Mouse (Mus musculus): ENCODE measurements around the gene Ntmt1. TPM values are rescaled to one million over a fixed set of nuclear protein-coding genes. Genes with fewer than 3 reads are reported as not detected.

Gene Ntmt1
- total RNA-seq, 2 experiments from 2014 or later, result 38.9 to 41.9 TPM

- DNase-seq (ENCODE audit: low spot score in 2 of 2), result no peak
Measured at GRCm38 (mm10) chr2:30821073-30821472, 13.4 kb downstream of the Ntmt1 start.

GRCm38 (mm10) chr2:30822460-30822859 lies 14.8 kb downstream of the Ntmt1 start:
- DNase-seq (ENCODE audit: low spot score in 2 of 2), result no peak

- peak in 1 of 2 experiments; percentile 50 for DNase-seq (ENCODE audit: low spot score in 2 of 2)
Measured at GRCm38 (mm10) chr2:30823385-30824153, 15.9 kb downstream of the Ntmt1 start.

GRCm38 (mm10) chr2:30826825-30827748 lies 19.5 kb downstream of the Ntmt1 start:
- peak in 1 of 2 experiments; percentile 52 for DNase-seq (ENCODE audit: low spot score in 2 of 2)

GRCm38 (mm10) chr2:30827749-30828475 lies 20.3 kb downstream of the Ntmt1 start:
- peak; percentile 95 to 98 for DNase-seq (ENCODE audit: low spot score in 2 of 2)

GRCm38 (mm10) chr2:30829315-30829714 lies 21.7 kb downstream of the Ntmt1 start:
- no peak for DNase-seq (ENCODE audit: low spot score in 2 of 2)

- DNase-seq (ENCODE audit: low spot score in 2 of 2), result no peak
Measured at GRCm38 (mm10) chr2:30830283-30830795, 22.7 kb downstream of the Ntmt1 start, which contains the start of gene Asb6. Asb6 (minus strand) TSS chr2:30830333.

GRCm38 (mm10) chr2:30833644-30834043 lies 26.0 kb downstream of the Ntmt1 start:
- DNase-seq (ENCODE audit: low spot score in 2 of 2), result no peak

GRCm38 (mm10) chr2:30834373-30835022 lies 26.9 kb downstream of the Ntmt1 start, which contains the start of gene Prrx2:
Prrx2 (plus strand) TSS chr2:30834972.
- no peak for DNase-seq (ENCODE audit: low spot score in 2 of 2)

- no peak for DNase-seq (ENCODE audit: low spot score in 2 of 2)
Measured at GRCm38 (mm10) chr2:30836238-30836990, 28.8 kb downstream of the Ntmt1 start.

GRCm38 (mm10) chr2:30842615-30843014 lies 35.0 kb downstream of the Ntmt1 start:
- no peak for DNase-seq (ENCODE audit: low spot score in 2 of 2)

- no peak for DNase-seq (ENCODE audit: low spot score in 2 of 2)
Measured at GRCm38 (mm10) chr2:30845152-30846070, 37.8 kb downstream of the Ntmt1 start.

- DNase-seq (ENCODE audit: low spot score in 2 of 2), result no peak
Measured at GRCm38 (mm10) chr2:30846236-30846635, 38.6 kb downstream of the Ntmt1 start.

- DNase-seq (ENCODE audit: low spot score in 2 of 2), result no peak
Measured at GRCm38 (mm10) chr2:30846723-30847122, 39.1 kb downstream of the Ntmt1 start.

GRCm38 (mm10) chr2:30848184-30848583 lies 40.6 kb downstream of the Ntmt1 start:
- no peak for DNase-seq (ENCODE audit: low spot score in 2 of 2)

GRCm38 (mm10) chr2:30850581-30850980 lies 43.0 kb downstream of the Ntmt1 start:
- no peak for DNase-seq (ENCODE audit: low spot score in 2 of 2)

GRCm38 (mm10) chr2:30852771-30853313 lies 45.2 kb downstream of the Ntmt1 start:
- no peak for DNase-seq (ENCODE audit: low spot score in 2 of 2)

GRCm38 (mm10) chr2:30857076-30857475 lies 49.5 kb downstream of the Ntmt1 start:
- no peak for DNase-seq (ENCODE audit: low spot score in 2 of 2)
